Mouse (Mus musculus) mesoderm, embryonic 11.5 days (tissue): ENCODE results near the gene Iqch.
A peak's percentile ranks its signal among the peaks of the same experiment; 100 is the strongest.
"Not testable (repeated sequence)": the region's sequence is repeated elsewhere in the genome, so short reads cannot be mapped to it uniquely, and the experiment has no call there.

Experiments
- DNase-seq: peaks from one replicate; pipeline ENCODE4 v3.0.0-alpha.2; 2012; ENCODE audit warnings: low read depth, low spot score

The Iqch gene

DNA sequence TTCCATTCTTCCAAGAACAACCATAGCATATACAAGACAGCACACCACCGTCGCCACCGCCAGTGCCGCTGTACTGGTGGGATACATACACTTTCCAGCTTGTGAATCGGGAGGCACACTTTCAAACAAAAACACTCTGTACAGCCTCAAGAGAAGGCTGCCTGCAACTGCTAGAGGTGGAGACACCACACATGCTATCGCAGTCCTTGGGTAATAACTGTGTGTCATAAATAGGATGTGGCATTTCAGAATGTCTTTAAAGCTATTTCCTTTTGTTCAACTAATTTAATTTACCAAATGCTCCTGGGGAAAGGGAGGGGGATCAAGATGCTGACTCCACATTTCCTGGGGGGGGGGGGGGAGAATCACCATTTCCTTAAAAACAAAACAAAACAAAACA lies 34.0 kb downstream of the Iqch start:
- no peak for DNase-seq

GRCm38 (mm10) chr9:63563436-63563835 lies 38.9 kb downstream of the Iqch start:
- DNase-seq, result no peak

- no peak for DNase-seq
Measured at GRCm38 (mm10) chr9:63561931-63562330, 40.4 kb downstream of the Iqch start.

GRCm38 (mm10) chr9:63556933-63557332 lies 45.4 kb downstream of the Iqch start:
- no peak for DNase-seq

DNA sequence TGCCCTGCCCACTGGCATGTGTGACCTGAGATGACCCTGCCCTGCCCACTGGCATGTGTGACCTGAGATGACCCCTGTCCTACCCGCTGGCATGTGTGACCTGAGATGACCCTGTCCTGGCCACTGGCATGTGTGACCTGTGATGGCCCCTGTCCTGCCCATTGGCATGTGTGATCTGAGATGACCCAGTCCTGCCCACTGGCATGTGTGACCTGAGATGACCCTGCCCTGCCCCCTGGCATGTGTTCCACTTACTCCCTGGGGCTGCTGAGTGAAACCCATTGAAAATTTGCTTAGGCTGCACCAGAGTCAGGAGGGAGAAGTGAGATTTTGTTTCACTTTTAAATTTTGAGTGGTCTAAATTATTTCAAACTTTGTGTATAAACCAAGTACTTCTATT lies 46.0 kb downstream of the Iqch start:
- no peak for DNase-seq

GRCm38 (mm10) chr9:63555460-63555990 lies 46.8 kb downstream of the Iqch start:
- DNase-seq, result no peak

- no peak for DNase-seq
Measured at GRCm38 (mm10) chr9:63553628-63554027, 48.7 kb downstream of the Iqch start.

DNA sequence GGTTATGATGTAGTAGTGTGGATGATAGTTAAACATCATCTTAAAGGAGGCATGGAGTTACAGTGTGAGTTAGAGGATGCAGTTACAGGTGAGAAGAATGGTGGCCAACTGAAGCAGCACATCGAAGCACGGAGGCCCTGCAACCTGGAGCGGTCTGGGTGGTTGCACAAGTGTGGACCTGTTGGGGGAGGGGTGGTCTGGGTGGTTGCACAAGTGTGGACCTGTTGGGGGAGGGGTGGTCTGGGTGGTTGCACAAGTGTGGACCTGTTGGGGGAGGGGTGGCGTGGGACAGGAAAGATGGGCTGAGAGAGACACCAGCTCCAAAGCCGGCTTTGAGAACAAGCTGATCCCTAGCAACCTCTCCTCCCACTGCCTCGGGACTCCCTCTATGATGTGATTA lies 51.6 kb downstream of the Iqch start:
- DNase-seq, result not testable (repeated sequence)

- DNase-seq, result no peak
Measured at GRCm38 (mm10) chr9:63548966-63549365, 53.3 kb downstream of the Iqch start.

DNA sequence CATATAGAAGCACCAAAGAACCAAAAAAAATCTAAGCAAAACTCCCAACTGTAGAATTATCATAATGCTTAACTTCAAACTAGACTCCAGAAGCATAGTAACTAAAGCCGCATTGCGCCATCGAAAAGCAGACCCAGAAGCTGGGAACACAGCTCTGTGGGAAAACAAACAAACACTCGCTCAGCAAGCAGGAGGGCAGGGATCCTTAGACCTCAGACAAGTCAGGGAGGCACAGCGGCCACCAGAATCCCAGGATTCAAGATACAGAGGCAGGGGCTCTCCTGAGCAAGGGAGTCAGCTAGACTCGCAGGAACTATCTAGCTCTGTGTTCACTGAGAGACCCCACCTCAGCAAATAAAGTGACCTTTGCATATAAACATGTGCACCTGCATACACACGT lies 60.4 kb downstream of the Iqch start:
- DNase-seq, result no peak

- no peak for DNase-seq
Measured at GRCm38 (mm10) chr9:63541301-63541700, 61.0 kb downstream of the Iqch start.

DNA sequence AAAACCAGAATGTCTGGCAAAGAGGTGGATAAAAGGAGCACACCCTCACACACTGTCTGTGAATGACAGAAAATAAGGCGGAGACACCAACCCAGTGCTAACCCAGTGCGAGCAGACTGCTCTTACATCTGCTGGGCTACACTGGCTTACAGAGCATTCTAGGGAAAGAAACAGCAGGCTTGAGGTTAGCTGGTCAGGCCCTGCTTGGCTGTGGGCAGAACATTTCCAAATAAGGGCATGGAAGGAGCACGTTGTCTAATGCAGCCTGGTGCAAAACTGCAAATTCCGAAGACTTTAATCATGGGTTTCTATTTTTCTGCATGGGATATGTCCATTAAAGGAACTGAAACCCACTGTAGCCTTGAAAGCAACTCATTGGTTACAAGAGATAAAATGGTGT lies 64.8 kb downstream of the Iqch start:
- DNase-seq, result no peak

GRCm38 (mm10) chr9:63535042-63535441 lies 67.3 kb downstream of the Iqch start:
- DNase-seq, result peak; percentile 61

- DNase-seq, result peak; percentile 68
Measured at GRCm38 (mm10) chr9:63534371-63534780, 67.9 kb downstream of the Iqch start.

DNA sequence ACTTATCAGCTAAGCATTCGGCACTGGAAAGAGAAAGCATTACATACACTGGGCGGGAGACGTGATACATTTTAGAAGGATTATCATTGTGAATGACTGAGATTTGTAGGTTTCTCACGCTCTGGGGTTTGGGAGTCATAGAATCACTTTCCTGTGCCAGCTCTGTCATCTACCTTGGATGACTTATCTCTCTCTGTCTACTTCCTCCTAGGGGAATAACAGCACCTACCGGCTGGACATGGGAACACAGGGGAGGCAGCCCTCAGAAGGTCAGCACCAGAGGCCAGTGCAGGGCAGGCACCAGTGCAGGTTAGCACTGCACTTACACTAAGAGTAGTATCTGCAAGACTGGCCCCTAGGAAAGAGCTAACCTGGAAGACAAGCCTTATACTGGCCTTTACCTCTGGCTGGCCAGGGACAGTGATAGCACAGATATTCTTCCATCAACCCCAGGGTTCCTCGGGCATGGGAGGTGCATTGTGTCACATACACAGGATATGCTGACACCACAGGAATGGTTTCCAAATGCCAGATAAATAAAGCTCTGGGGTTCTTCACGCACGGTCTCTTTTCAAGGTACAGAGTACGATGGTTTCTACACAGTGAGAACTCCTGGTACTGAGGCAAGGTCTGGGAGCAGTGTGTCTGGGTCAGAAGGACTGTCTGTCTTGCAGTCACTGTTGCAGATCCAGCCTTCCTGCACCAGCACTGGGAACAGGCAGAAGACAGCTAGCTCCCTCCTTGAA lies 69.2 kb downstream of the Iqch start:
- peak; percentile 29 for DNase-seq

DNA sequence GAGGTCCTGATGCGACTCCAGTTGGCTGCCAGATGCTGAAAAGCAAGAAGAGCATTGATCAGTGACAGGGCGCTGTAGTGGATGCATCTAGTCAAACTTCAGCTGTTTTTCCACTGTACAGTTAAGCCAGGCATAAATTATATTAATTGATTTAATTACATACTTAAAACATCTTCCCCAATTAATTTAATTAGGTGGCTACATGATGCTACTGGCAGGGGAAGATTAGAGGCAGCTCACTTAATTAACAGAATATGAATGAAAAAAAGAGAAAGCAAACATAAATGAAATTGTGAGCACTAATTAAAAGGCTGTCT lies 78.4 kb downstream of the Iqch start:
- DNase-seq, result no peak

DNA sequence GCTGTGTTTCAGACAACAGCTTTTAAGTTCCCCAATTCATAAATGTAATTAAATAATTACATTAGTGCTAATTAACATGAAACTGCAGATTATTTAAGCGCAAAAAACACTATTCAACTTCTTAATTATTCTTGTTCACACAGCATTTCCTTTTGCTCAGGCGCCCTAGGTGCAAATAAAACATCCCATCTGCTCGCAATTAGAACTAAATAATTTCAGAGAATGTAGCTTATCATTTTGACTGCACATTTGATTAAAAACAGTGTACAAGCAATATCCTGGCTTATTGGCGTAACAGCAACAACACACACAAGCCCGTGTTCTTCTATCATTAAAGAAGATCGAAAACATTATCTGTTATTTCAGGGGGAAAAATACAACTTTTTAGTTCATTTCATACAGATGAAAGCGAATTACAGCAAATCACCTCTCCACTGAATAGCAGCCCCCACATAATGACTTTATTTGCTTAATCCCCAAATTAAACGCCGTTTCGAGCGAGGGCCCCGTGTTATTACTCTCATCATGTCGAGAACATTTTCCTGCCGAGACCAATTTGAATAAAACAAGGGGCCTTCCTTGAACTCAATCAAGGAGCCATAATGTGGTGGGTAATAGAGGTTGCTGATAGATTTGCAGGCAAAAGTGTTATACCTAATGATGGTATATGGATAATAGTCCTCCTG lies 78.9 kb downstream of the Iqch start:
- no peak for DNase-seq

DNA sequence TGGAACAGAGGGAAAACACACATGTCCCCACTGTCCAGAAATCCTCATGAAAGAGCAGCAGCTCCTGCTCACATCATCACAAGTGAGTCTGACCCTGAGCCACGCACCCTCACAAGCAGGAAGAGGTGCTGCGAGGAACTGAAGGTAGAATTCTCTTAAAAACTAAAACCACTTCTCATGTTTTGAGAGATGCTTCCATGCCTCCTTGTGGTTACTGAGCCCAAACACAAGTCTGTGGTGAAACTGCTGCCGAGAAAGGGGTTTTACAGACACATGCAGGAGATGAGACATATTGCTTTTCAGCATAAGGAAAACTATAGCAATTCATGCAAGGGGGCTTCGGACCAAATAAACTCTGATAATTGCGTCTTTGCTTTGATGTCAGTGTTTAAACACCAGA lies 89.4 kb downstream of the Iqch start:
- no peak for DNase-seq

DNA sequence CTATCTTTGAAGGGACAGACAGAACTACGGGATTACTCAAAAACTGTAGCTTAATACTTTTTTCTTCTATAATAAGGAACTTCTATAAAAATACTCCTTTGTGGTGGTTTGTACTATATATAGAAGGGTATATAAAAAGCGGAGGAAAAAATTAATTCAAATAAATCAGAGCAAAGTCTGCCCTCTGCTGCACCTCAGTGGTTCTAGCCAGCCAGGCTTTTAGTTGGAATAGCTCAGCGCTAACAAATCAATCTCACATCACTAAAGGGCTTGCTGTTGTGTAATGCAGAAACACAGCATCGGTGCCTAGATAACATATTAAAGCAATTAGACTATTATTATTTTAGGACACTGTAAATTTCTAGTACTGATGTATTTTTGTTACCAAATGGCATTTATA lies 91.3 kb downstream of the Iqch start:
- no peak for DNase-seq

- DNase-seq, result no peak
Measured at GRCm38 (mm10) chr9:63507110-63507509, 95.2 kb downstream of the Iqch start.

DNA sequence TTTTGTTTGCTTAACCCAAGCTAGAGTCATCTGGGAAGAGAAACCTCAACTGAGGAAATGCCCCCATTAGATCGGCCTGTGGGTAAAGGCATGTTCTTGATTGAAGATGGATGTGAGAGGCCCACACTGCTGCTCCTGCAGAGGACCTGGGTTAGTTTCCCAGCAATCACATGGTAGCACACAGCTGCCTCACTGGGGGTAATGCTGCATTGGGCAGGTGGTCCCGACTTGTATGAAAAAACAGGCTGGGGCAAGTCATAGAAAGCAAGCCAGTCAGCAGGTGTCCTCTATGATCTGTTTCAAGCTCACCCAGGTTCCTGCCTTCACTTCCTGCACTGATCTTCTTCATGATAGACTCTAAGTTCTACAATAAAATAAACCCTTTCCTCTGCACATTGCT lies 98.4 kb downstream of the Iqch start:
- no peak for DNase-seq

DNA sequence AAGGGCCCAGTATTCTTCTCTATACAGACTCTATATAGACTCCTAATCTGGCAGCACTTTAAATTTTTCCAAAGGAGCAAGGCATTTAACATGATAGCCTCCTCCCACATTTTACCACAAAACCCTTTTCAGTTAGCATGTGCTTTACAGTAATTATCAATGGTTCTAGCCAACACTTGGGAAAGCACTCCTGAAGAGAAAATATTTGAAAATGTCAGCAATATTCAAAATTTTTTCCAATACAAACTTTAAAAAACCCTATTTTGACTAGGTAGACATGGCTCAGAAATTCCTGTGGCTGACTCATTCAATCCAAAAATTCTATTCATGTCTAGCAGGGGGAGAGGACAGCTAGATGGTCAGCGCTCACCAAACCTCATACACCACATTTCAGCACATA lies 100.8 kb downstream of the Iqch start:
- DNase-seq, result no peak

DNA sequence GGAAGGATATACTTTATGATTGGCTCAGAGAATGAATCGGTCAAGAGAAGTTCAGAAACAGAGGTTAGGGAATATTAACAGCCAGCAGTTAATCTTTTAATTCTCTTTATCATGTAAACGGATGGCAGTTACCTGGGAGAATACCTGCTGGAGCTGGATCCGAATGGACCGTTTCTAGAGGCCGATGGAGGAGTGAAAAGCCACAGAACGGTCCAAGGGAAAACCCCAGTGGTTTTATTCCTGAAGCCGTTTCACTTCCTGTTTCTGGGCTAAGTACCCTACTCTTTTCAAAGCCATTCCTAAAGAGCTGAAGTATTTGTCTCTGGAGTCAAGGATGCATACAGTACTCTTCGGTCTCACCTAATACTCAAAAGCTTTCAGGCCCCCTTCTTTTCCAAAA lies 102.4 kb downstream of the Iqch start:
- no peak for DNase-seq
